Mouse (Mus musculus) erythroblast, embryonic 14.5 days (primary cell): Measurements from ENCODE around the gene Cped1.

ENCODE experiments used
- GATA1 ChIP-seq: IDR thresholded peaks from 2 replicates; pipeline ENCODE4 v1.6.1; 2012; ENCODE audit warnings: low read length, inconsistent platforms, mixed read lengths
- TAL1 ChIP-seq: IDR thresholded peaks from 3 replicates; pipeline ENCODE4 v1.6.1; 2012; ENCODE audit warnings: low read length, inconsistent platforms, mixed read lengths

DNA sequence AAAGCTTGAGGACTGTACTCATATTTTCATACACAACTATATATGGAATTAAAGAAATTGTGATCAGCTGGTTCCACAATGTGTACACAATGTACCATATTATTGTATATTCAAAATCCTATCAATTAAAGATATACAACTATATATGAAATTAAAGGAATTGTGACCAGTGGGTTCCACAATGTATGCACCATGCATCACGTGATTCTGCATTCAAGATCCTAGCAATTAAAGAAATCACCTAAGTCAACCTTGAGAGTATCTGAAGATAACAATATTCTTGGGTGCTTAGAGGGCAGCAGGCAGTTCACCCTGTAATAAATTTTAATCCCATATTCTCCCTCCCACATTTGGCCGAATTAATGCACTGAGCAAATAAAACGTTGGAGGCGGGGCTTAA, 280.3 kb downstream of the Cped1 start:
- TF ChIP-seq TAL1 (no peak), GATA1 (no peak)
